Mouse (Mus musculus) forebrain, embryonic 10.5 days (tissue): ENCODE measurements around the gene Shmt2. TPM values are rescaled to one million over a fixed set of nuclear protein-coding genes. Genes with fewer than 3 reads are reported as not detected.

Experiments used
- DNase-seq: peaks from one replicate; pipeline ENCODE4 v3.0.0-alpha.2; 2017; ENCODE audit warnings: low spot score; ENCODE audit errors: extremely low spot score
- H3K27ac ChIP-seq: fragments of 300-500 bp; sonication (generic); 2 replicates; pipeline ENCODE4 v1.5.1; 2016; ENCODE audit warnings: mild to moderate bottlenecking
- H3K27me3 ChIP-seq: fragments of 300-500 bp; sonication (generic); 2 replicates; pipeline ENCODE4 v1.6.1; 2016; ENCODE audit warnings: mild to moderate bottlenecking; ENCODE audit not compliant: poor library complexity, severe bottlenecking
- H3K36me3 ChIP-seq: fragments of 300-500 bp; sonication (generic); replicated peaks from 2 replicates; pipeline ENCODE4 v1.6.1; 2016; ENCODE audit warnings: mild to moderate bottlenecking, moderate library complexity
- H3K4me1 ChIP-seq: fragments of 300-500 bp; sonication (generic); 2 replicates; pipeline ENCODE4 v1.6.1; 2016
- H3K4me3 ChIP-seq: fragments of 300-500 bp; sonication (generic); 2 replicates; pipeline ENCODE4 v1.5.1; 2016; ENCODE audit warnings: mild to moderate bottlenecking, moderate library complexity
- H3K9me3 ChIP-seq: fragments of 300-500 bp; sonication (generic); 2 replicates; pipeline ENCODE4 v1.6.1; 2016; ENCODE audit warnings: mild to moderate bottlenecking, moderate library complexity
- WGBS: fragments of 180-500 bp; shearing (Covaris S2); methylation state at CpG from one replicate; pipeline ENCODE4 v1.1.7; 2016; 5-methylcytosine and 5-hydroxymethylcytosine counted together
- polyA plus RNA-seq: library from polyadenylated mRNA; unstranded; fragments of >200 nt; fragmentation: Nextera tagmentation; extraction: Ambion mirVana; gene quantifications from 2 replicates; pipeline ENCODE4 v1.2.1, GENCODE M21; 2016

Shmt2 gene
- polyA plus RNA-seq, 1 experiment from 2014 or later, result 129 TPM

GRCm38 (mm10) chr10:127527481-127527880 lies 5.2 kb upstream of the Shmt2 start:
- H3K4me1 ChIP-seq, result peaks cover 85% of the 10 kb centered on the region
- no peak for DNase-seq
- peaks cover 100% of the 10 kb centered on the region for H3K27me3 ChIP-seq
- 2% methylated on average over 17 of the region's 17 CpGs for WGBS
- 0 out of 2 replicates have a peak overlapping the region, but pooled peaks have one; percentile 22 for H3K27ac ChIP-seq
- no peaks in the 10 kb centered on the region for H3K9me3 ChIP-seq
- peak overlapping the region; percentile 19; the same call in 1 of the 2 replicates for H3K4me3 ChIP-seq
- no peaks in the 10 kb centered on the region for H3K36me3 ChIP-seq

- no peak overlapping the region for H3K27ac ChIP-seq
- no peaks in the 10 kb centered on the region for H3K9me3 ChIP-seq
- H3K36me3 ChIP-seq, result no peaks in the 10 kb centered on the region
- peak overlapping the region; percentile 42 for H3K4me3 ChIP-seq
- WGBS, result under 1% methylated on average over 26 of the region's 26 CpGs
- H3K27me3 ChIP-seq, result peaks cover 92% of the 10 kb centered on the region
- peak; percentile 72 for DNase-seq
- H3K4me1 ChIP-seq, result peaks cover 81% of the 10 kb centered on the region
These were observed 4.4 kb upstream of the Shmt2 start for GRCm38 (mm10) chr10:127526681-127527080.

- H3K4me3 ChIP-seq, result peak overlapping the region; percentile 42
- H3K36me3 ChIP-seq, result no peaks in the 10 kb centered on the region
- H3K4me1 ChIP-seq, result peaks cover 81% of the 10 kb centered on the region
- H3K27ac ChIP-seq, result peak overlapping the region; percentile 35; the same call in 1 of the 2 replicates
- H3K9me3 ChIP-seq, result no peaks in the 10 kb centered on the region
- peaks cover 85% of the 10 kb centered on the region for H3K27me3 ChIP-seq
- DNase-seq, result no peak
- WGBS, result 2% methylated on average over 26 of the region's 26 CpGs
These were observed 3.8 kb upstream of the Shmt2 start for GRCm38 (mm10) chr10:127526048-127526447.

- H3K9me3 ChIP-seq, result peaks cover 3% of the 10 kb centered on the region; the same call in 1 of the 2 replicates
- peak overlapping the region; percentile 42 for H3K4me3 ChIP-seq
- WGBS, result under 1% methylated on average over 23 of the region's 23 CpGs
- peaks cover 85% of the 10 kb centered on the region for H3K27me3 ChIP-seq
- H3K36me3 ChIP-seq, result peaks cover 12% of the 10 kb centered on the region
- peak overlapping the region; percentile 32; the same call in 1 of the 2 replicates for H3K27ac ChIP-seq
- no peak for DNase-seq
- peaks cover 83% of the 10 kb centered on the region for H3K4me1 ChIP-seq
These were observed 2.5 kb upstream of the Shmt2 start for GRCm38 (mm10) chr10:127524646-127525255.

GRCm38 (mm10) chr10:127521611-127522080 lies 598 bp downstream of the Shmt2 start:
- Histone ChIP-seq H3K36me3 (peaks cover 41% of the 10 kb centered on the region), H3K4me1 (peaks cover 68% of the 10 kb centered on the region), H3K27me3 (peaks cover 85% of the 10 kb centered on the region), H3K27ac (peak overlapping the region; percentile 87), H3K9me3 (peaks cover 11% of the 10 kb centered on the region; the same call in 1 of the 2 replicates), H3K4me3 (peak overlapping the region; percentile 69)
- 14% methylated on average over 12 of the region's 12 CpGs for WGBS
- no peak for DNase-seq

- Histone ChIP-seq H3K27me3 (peaks cover 85% of the 10 kb centered on the region), H3K4me3 (peak overlapping the region; percentile 69), H3K27ac (no peak overlapping the region), H3K4me1 (peaks cover 68% of the 10 kb centered on the region), H3K9me3 (peaks cover 11% of the 10 kb centered on the region; the same call in 1 of the 2 replicates), H3K36me3 (peaks cover 41% of the 10 kb centered on the region)
- 85% methylated on average over 20 of the region's 20 CpGs for WGBS
- DNase-seq, result no peak
These were observed 1.4 kb downstream of the Shmt2 start for GRCm38 (mm10) chr10:127520714-127521357.

GRCm38 (mm10) chr10:127519903-127520713 lies 2.1 kb downstream of the Shmt2 start:
- peaks cover 11% of the 10 kb centered on the region; the same call in 1 of the 2 replicates for H3K9me3 ChIP-seq
- WGBS, result 94% methylated on average over 37 of the region's 37 CpGs
- peaks cover 41% of the 10 kb centered on the region for H3K36me3 ChIP-seq
- H3K4me1 ChIP-seq, result peaks cover 68% of the 10 kb centered on the region
- DNase-seq, result no peak
- H3K27ac ChIP-seq, result no peak overlapping the region
- H3K4me3 ChIP-seq, result peak overlapping the region; percentile 69; the same call in 1 of the 2 replicates
- peaks cover 85% of the 10 kb centered on the region for H3K27me3 ChIP-seq

- Histone ChIP-seq H3K27me3 (peaks cover 85% of the 10 kb centered on the region), H3K9me3 (peaks cover 11% of the 10 kb centered on the region; the same call in 1 of the 2 replicates), H3K4me3 (no peak overlapping the region), H3K36me3 (peaks cover 41% of the 10 kb centered on the region), H3K4me1 (peaks cover 68% of the 10 kb centered on the region), H3K27ac (no peak overlapping the region)
- DNase-seq, result no peak
- 93% methylated on average over 26 of the region's 26 CpGs for WGBS
These were observed 3.1 kb downstream of the Shmt2 start for GRCm38 (mm10) chr10:127519041-127519701.

- H3K27me3 ChIP-seq, result peaks cover 85% of the 10 kb centered on the region
- H3K4me1 ChIP-seq, result peaks cover 79% of the 10 kb centered on the region
- DNase-seq, result no peak
- H3K9me3 ChIP-seq, result peaks cover 11% of the 10 kb centered on the region; the same call in 1 of the 2 replicates
- H3K36me3 ChIP-seq, result peaks cover 41% of the 10 kb centered on the region
- no peak overlapping the region for H3K4me3 ChIP-seq
- H3K27ac ChIP-seq, result no peak overlapping the region
- 94% methylated on average over 22 of the region's 22 CpGs for WGBS
These were observed 4.3 kb downstream of the Shmt2 start for GRCm38 (mm10) chr10:127517941-127518340.

- H3K27me3 ChIP-seq, result peaks cover 93% of the 10 kb centered on the region
- peak; percentile 53 for DNase-seq
- peaks cover 11% of the 10 kb centered on the region; the same call in 1 of the 2 replicates for H3K9me3 ChIP-seq
- H3K4me1 ChIP-seq, result peaks cover 83% of the 10 kb centered on the region
- 6% methylated on average over 30 of the region's 30 CpGs for WGBS
- H3K27ac ChIP-seq, result peak overlapping the region; percentile 78
- H3K4me3 ChIP-seq, result peak overlapping the region; percentile 40
- peaks cover 41% of the 10 kb centered on the region for H3K36me3 ChIP-seq
These were observed 5.5 kb downstream of the Shmt2 start for GRCm38 (mm10) chr10:127516576-127517260.

GRCm38 (mm10) chr10:127515983-127516459 lies 6.2 kb downstream of the Shmt2 start:
- Histone ChIP-seq H3K27me3 (peaks cover 100% of the 10 kb centered on the region), H3K36me3 (peaks cover 41% of the 10 kb centered on the region), H3K27ac (peak overlapping the region; percentile 78), H3K4me1 (peaks cover 83% of the 10 kb centered on the region), H3K4me3 (peak overlapping the region; percentile 40), H3K9me3 (peaks cover 11% of the 10 kb centered on the region; the same call in 1 of the 2 replicates)
- no peak for DNase-seq
- 10% methylated on average over 8 of the region's 8 CpGs for WGBS
